Mouse (Mus musculus) thymus, postnatal 0 days (tissue): Measurements from ENCODE around the gene Car3. TPM values are rescaled to one million over a fixed set of nuclear protein-coding genes. Genes with fewer than 3 reads are reported as not detected.
A peak's percentile ranks its signal among the peaks of the same experiment; 100 is the strongest.

ENCODE experiments used
- DNase-seq: peaks from one replicate; pipeline ENCODE4 v3.0.0-alpha.2; 2015; ENCODE audit warnings: low spot score
- polyA plus RNA-seq: library from polyadenylated mRNA; unstranded; fragments of >200 nt; fragmentation: Nextera tagmentation; extraction: Ambion mirVana; gene quantifications from 2 replicates; pipeline ENCODE4 v1.2.1, GENCODE M21; 2015

Car3 gene
- polyA plus RNA-seq, 1 experiment from 2014 or later, result 23.5 TPM

- DNase-seq, result no peak
Measured at GRCm38 (mm10) chr3:14904165-14904564, 40.9 kb downstream of the Car3 start.

- no peak for DNase-seq
Measured at GRCm38 (mm10) chr3:14907271-14907670, 44.0 kb downstream of the Car3 start.

- DNase-seq, result peak; percentile 36
Measured at GRCm38 (mm10) chr3:14911992-14912582, 48.8 kb downstream of the Car3 start.

GRCm38 (mm10) chr3:14913774-14914173 lies 50.5 kb downstream of the Car3 start:
- no peak for DNase-seq

- no peak for DNase-seq
Measured at GRCm38 (mm10) chr3:14915355-14915754, 52.0 kb downstream of the Car3 start.

- no peak for DNase-seq
Measured at GRCm38 (mm10) chr3:14917261-14917660, 53.9 kb downstream of the Car3 start.

Other genes with a start within 250 kb of the Car3 start
- gene Car13, start 221.8 kb upstream of the Car3 start, polyA plus RNA-seq, result 2.1 and 2.5 TPM in 2 replicates
- 0.42 and 0.49 TPM in 2 replicates for gene Car1, start 55.1 kb upstream of the Car3 start, polyA plus RNA-seq
- 8.4 and 9.8 TPM in 2 replicates for gene Car2, start 22.8 kb downstream of the Car3 start, polyA plus RNA-seq